Mouse (Mus musculus): ENCODE results near the gene Sar1b.

DNA sequence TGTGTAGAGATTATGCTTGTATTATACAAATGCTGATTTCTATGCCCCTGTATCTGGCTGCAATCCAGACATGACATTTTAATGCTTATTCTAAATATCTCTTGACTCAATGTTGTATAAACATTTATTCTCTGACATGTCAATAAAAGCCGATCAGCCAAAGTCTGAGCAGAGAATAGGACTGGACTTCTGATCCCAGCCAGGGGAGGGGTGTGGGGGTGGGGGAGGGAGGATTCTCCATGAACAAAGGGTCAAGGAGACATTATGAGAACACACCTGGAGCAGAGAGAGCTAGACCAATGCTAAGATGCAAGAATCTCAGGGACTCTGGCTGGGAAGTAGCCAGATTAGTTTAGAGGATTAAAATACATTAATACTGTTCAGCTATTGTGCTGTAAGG lies 17.4 kb upstream of the Sar1b start:
- TF ChIP-seq POLR2A (IDR thresholded peaks at IDR 0.05; ENCODE audit: borderline replicate concordance, extremely low read depth, insufficient read depth, insufficient read length, poor library complexity, severe bottlenecking) (no peak), CTCF (IDR thresholded peaks at IDR 0.05; ENCODE audit: borderline replicate concordance, extremely low read depth, insufficient read depth, insufficient read length) (no peak)
